Mouse (Mus musculus): ENCODE data around the gene Nfix. TPM values are rescaled to one million over a fixed set of nuclear protein-coding genes. Genes with fewer than 3 reads are reported as not detected.

The Nfix gene
- polyA plus RNA-seq, 1 experiment from 2014 or later, result 14.8 TPM

DNA sequence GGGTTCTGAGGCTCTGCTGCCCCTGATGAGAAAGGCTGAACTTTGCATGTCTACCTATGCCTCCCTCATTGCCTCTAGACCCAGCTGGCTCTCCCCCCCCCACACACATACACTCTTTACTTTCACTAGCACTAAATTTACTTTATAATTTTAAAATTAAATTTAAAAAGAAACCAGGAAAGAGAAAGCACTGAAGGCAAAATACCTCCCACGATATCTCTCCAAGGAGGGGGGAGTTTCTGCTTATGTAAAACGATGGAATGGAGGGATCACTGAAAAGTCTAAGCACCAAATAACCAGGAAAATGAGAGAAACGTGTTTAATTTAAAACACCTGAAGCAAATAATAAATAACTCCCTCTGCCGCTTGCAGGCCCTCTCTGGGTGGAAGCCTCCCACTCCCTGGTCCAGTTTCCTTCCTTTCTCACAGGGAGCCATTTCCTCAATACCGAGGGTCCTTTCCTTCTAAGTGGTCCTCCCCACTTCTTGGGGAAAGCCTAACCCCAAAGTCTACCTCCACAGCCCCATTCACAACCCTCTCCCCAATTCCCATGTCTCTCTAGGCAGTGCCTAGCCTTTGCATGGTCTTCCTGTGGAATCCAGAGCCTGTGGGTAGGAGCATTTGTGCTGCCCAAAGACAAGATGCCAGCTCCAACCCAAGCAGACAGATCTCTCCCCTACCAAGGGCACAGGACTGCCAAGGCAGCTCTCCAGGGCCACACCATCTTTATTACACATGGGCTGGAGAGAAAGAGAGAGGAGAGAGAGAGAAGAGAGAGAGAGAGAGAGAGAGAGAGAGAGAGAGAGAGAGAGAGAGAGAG is 18.2 kb downstream of the Nfix start:
- Histone ChIP-seq H3K4me3 (replicated peaks) (no peak overlapping the region), H3K9ac (no peak overlapping the region), H3K27ac (no peak overlapping the region), H3K9me3 (no peaks in the 10 kb centered on the region), H3K27me3 (replicated peaks) (peaks cover 96% of the 10 kb centered on the region), H3K36me3 (no peaks in the 10 kb centered on the region), H3K4me2 (replicated peaks) (no peak overlapping the region), H3K4me1 (replicated peaks) (peaks cover 13% of the 10 kb centered on the region)
- WGBS, result 21% methylated on average over 5 of the region's 5 CpGs
- ATAC-seq, result no peak

- Histone ChIP-seq H3K9ac (no peak overlapping the region), H3K27ac (no peak overlapping the region), H3K4me3 (replicated peaks) (no peak overlapping the region), H3K36me3 (no peaks in the 10 kb centered on the region), H3K9me3 (no peaks in the 10 kb centered on the region), H3K4me1 (replicated peaks) (peaks cover 13% of the 10 kb centered on the region), H3K4me2 (replicated peaks) (no peak overlapping the region), H3K27me3 (replicated peaks) (peaks cover 95% of the 10 kb centered on the region)
- 52% methylated on average over 6 of the region's 6 CpGs for WGBS
- no peak for ATAC-seq
These were observed 19.0 kb downstream of the Nfix start for GRCm38 (mm10) chr8:84780949-84781680.

GRCm38 (mm10) chr8:84780225-84780555 is 20.0 kb downstream of the Nfix start:
- WGBS, result 28% methylated on average over 13 of the region's 13 CpGs
- H3K36me3 ChIP-seq, result no peaks in the 10 kb centered on the region
- no peaks in the 10 kb centered on the region for H3K9me3 ChIP-seq
- peaks cover 95% of the 10 kb centered on the region for H3K27me3 ChIP-seq (replicated peaks)
- H3K9ac ChIP-seq, result no peak overlapping the region
- no peak overlapping the region for H3K4me3 ChIP-seq (replicated peaks)
- no peak overlapping the region for H3K27ac ChIP-seq
- no peak for ATAC-seq
- no peak overlapping the region for H3K4me2 ChIP-seq (replicated peaks)
- peaks cover 21% of the 10 kb centered on the region for H3K4me1 ChIP-seq (replicated peaks)

DNA sequence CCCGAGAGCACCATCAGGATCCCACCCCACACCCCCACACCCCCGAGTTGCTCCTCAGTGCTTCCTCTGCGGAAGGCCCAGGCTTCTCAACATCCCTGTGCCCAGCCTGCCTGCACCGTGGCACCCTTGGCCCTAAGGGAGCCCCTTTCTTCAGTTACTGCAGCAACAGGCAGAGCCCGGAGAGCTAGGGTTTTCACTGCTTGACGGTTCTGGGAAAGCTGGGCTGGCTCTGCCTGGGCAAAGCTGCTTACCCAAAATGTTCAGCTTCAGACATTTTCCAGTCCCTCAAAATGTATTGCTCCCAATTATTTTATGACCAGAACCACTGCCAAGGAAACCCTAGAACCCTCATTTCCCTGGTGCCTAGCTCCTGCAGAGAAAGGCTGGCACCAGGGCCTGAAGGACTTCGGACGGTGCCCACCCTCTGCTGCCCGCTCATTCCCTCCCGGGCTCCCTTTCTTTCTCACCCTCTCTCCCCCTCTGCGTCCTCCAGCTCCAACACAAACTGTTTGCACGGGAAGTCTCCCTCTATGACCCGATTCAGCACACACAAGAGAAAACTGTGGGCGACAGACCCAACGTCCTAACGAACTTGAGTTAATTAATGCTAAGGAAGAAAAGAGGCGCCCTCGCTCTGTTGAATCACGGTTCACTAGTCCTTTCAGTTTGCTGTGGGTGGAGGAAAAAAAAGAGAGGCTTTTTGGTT is 20.5 kb downstream of the Nfix start:
- Histone ChIP-seq H3K36me3 (no peaks in the 10 kb centered on the region), H3K4me2 (replicated peaks) (no peak overlapping the region), H3K4me3 (replicated peaks) (no peak overlapping the region), H3K9me3 (no peaks in the 10 kb centered on the region), H3K9ac (no peak overlapping the region), H3K27me3 (replicated peaks) (peaks cover 92% of the 10 kb centered on the region), H3K4me1 (replicated peaks) (peaks cover 19% of the 10 kb centered on the region), H3K27ac (no peak overlapping the region)
- 22% methylated on average over 19 of the region's 19 CpGs for WGBS
- no peak for ATAC-seq

GRCm38 (mm10) chr8:84778638-84779380 is 21.3 kb downstream of the Nfix start:
- H3K9me3 ChIP-seq, result no peaks in the 10 kb centered on the region
- ATAC-seq, result no peak
- no peak overlapping the region for H3K9ac ChIP-seq
- H3K4me1 ChIP-seq (replicated peaks), result peaks cover 17% of the 10 kb centered on the region
- H3K4me2 ChIP-seq (replicated peaks), result 0 out of 2 replicates have a peak overlapping the region, but pooled peaks have one; percentile 11
- H3K4me3 ChIP-seq (replicated peaks), result no peak overlapping the region
- WGBS, result 23% methylated on average over 11 of the region's 11 CpGs
- no peaks in the 10 kb centered on the region for H3K36me3 ChIP-seq
- H3K27ac ChIP-seq, result no peak overlapping the region
- H3K27me3 ChIP-seq (replicated peaks), result peaks cover 84% of the 10 kb centered on the region

DNA sequence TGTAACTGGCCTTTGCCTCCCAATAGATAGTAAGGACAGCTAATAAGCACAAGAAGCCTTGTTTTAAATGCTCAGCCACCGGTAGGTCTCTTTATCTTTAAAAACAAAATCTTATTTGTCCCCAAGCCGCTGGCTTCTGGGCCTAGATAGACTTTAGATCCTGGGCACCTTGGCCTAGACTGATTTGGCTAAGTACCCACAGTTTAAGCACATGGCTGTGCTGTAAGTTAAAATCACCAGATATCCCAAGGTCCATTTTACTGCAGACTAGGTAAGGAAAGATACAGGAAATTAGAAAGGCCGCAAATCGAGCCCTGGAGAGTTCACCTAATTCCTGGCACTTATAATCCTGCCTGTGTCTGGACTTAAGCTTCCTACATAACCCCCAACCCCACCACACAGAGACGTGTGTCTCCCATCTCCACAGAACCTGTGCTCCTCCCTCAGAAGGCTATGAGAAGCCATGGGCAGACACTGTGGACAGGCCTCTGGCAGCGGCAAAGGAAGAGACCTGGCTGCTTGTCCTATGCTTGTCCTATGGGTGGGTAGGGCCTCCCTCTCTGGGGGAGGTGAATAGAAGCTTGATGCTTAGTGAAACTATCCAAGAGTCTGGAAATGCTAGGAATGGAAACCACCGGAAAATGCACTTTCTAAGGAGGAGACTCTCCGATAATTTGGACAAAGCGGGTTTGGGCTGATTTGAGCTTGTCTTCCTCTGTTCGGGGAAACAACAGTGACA is 22.1 kb downstream of the Nfix start:
- H3K4me2 ChIP-seq (replicated peaks), result 0 out of 2 replicates have a peak overlapping the region, but pooled peaks have one; percentile 11
- peaks cover 21% of the 10 kb centered on the region for H3K4me1 ChIP-seq (replicated peaks)

GRCm38 (mm10) chr8:84776569-84776968 is 23.6 kb downstream of the Nfix start:
- peaks cover 78% of the 10 kb centered on the region for H3K27me3 ChIP-seq (replicated peaks)
- H3K9ac ChIP-seq, result no peak overlapping the region
- H3K27ac ChIP-seq, result no peak overlapping the region
- no peak overlapping the region for H3K4me3 ChIP-seq (replicated peaks)
- H3K4me1 ChIP-seq (replicated peaks), result peaks cover 31% of the 10 kb centered on the region
- no peaks in the 10 kb centered on the region for H3K36me3 ChIP-seq
- no peak for ATAC-seq
- WGBS, result 22% methylated on average over 1 of the region's 1 CpGs
- no peaks in the 10 kb centered on the region for H3K9me3 ChIP-seq
- no peak overlapping the region for H3K4me2 ChIP-seq (replicated peaks)

More for the DNA sequence above, 22.1 kb downstream of the Nfix start:
- no peak overlapping the region for H3K9ac ChIP-seq
- no peaks in the 10 kb centered on the region for H3K36me3 ChIP-seq
- H3K9me3 ChIP-seq, result no peaks in the 10 kb centered on the region
- 62% methylated on average over 10 of the region's 10 CpGs for WGBS
- no peak overlapping the region for H3K27ac ChIP-seq
- peaks cover 80% of the 10 kb centered on the region for H3K27me3 ChIP-seq (replicated peaks)
- H3K4me3 ChIP-seq (replicated peaks), result no peak overlapping the region
- ATAC-seq, result no peak

- Histone ChIP-seq H3K9me3 (no peaks in the 10 kb centered on the region), H3K4me2 (replicated peaks) (peak overlapping the region; percentile 50; the same call in 1 of the 2 replicates), H3K9ac (peak overlapping the region; percentile 20; the same call in 1 of the 2 replicates), H3K4me1 (replicated peaks) (peaks cover 40% of the 10 kb centered on the region), H3K36me3 (no peaks in the 10 kb centered on the region), H3K27ac (peak overlapping the region; percentile 77; the same call in 1 of the 2 replicates), H3K27me3 (replicated peaks) (peaks cover 78% of the 10 kb centered on the region), H3K4me3 (replicated peaks) (no peak overlapping the region)
- ATAC-seq, result no peak
- WGBS, result 17% methylated on average over 7 of the region's 7 CpGs
These were observed 24.5 kb downstream of the Nfix start for GRCm38 (mm10) chr8:84775621-84776113.

GRCm38 (mm10) chr8:84775105-84775591 is 25.0 kb downstream of the Nfix start:
- 19% methylated on average over 13 of the region's 13 CpGs for WGBS
- Histone ChIP-seq H3K36me3 (no peaks in the 10 kb centered on the region), H3K4me2 (replicated peaks) (peak overlapping the region; percentile 50), H3K27ac (peak overlapping the region; percentile 77), H3K4me1 (replicated peaks) (peaks cover 42% of the 10 kb centered on the region), H3K9ac (peak overlapping the region; percentile 20; the same call in 1 of the 2 replicates), H3K9me3 (no peaks in the 10 kb centered on the region), H3K27me3 (replicated peaks) (peaks cover 74% of the 10 kb centered on the region), H3K4me3 (replicated peaks) (0 out of 2 replicates have a peak overlapping the region, but pooled peaks have one; percentile 9)
- no peak for ATAC-seq

- Histone ChIP-seq H3K27ac (peak overlapping the region; percentile 77), H3K4me1 (replicated peaks) (peaks cover 44% of the 10 kb centered on the region), H3K36me3 (no peaks in the 10 kb centered on the region), H3K9ac (no peak overlapping the region), H3K4me3 (replicated peaks) (0 out of 2 replicates have a peak overlapping the region, but pooled peaks have one; percentile 14), H3K27me3 (replicated peaks) (peaks cover 68% of the 10 kb centered on the region), H3K4me2 (replicated peaks) (peak overlapping the region; percentile 50), H3K9me3 (no peaks in the 10 kb centered on the region)
- ATAC-seq, result peak; percentile 63
- WGBS, result 11% methylated on average over 10 of the region's 10 CpGs
These were observed 25.7 kb downstream of the Nfix start for GRCm38 (mm10) chr8:84774473-84774911.

GRCm38 (mm10) chr8:84773833-84774232 is 26.3 kb downstream of the Nfix start:
- peak overlapping the region; percentile 50 for H3K4me2 ChIP-seq (replicated peaks)
- no peaks in the 10 kb centered on the region for H3K9me3 ChIP-seq
- peak overlapping the region; percentile 22 for H3K4me3 ChIP-seq (replicated peaks)
- H3K36me3 ChIP-seq, result no peaks in the 10 kb centered on the region
- H3K4me1 ChIP-seq (replicated peaks), result peaks cover 42% of the 10 kb centered on the region
- no peak overlapping the region for H3K9ac ChIP-seq
- under 1% methylated on average over 17 of the region's 19 CpGs for WGBS
- no peak overlapping the region for H3K27ac ChIP-seq
- peak; percentile 83 for ATAC-seq
- peaks cover 61% of the 10 kb centered on the region for H3K27me3 ChIP-seq (replicated peaks)
